Mouse (Mus musculus) lung, adult 2 months (tissue): ENCODE data around the gene Rtkn. TPM values are rescaled to one million over a fixed set of nuclear protein-coding genes. Genes with fewer than 3 reads are reported as not detected.

Experiments used
- DNase-seq: peaks from one replicate; pipeline ENCODE4 v3.0.0; 2022
- H3K4me1 ChIP-seq: fragments of 200-500 bp; 2 replicates; pipeline ENCODE4 v1.6.1; 2011; ENCODE audit warnings: low read length; ENCODE audit not compliant: control insufficient read depth, insufficient read depth
- H3K4me3 ChIP-seq: fragments of 200-500 bp; replicated peaks from 2 replicates; pipeline ENCODE3; 2011; ENCODE audit warnings: low read depth, mild to moderate bottlenecking, control low read depth, low read length; ENCODE audit errors: extremely low read depth
- CTCF ChIP-seq: fragments of 200-500 bp; IDR thresholded peaks from 2 replicates; pipeline ENCODE4 v1.5.1; 2011; ENCODE audit warnings: mild to moderate bottlenecking, low read length, control low read depth; ENCODE audit not compliant: insufficient read depth
- POLR2A ChIP-seq: fragments of 200-500 bp; IDR thresholded peaks from 2 replicates; pipeline ENCODE4 v1.6.1; 2011; ENCODE audit warnings: low read depth, mild to moderate bottlenecking, control low read depth, low read length, borderline replicate concordance; ENCODE audit errors: extremely low read depth
- WGBS: fragments of 180-500 bp; shearing (Covaris S2); methylation state at CpG from one replicate; pipeline ENCODE4 v1.1.7; 2018; 5-methylcytosine and 5-hydroxymethylcytosine counted together
- polyA plus RNA-seq: library from polyadenylated mRNA; depleted of rRNA; stranded (reverse); fragments of >200 nt; gene quantifications from 2 replicates; pipeline ENCODE4 v1.2.3, GENCODE M21; 2012

Rtkn gene
- polyA plus RNA-seq, 1 experiment: 110 TPM

DNA sequence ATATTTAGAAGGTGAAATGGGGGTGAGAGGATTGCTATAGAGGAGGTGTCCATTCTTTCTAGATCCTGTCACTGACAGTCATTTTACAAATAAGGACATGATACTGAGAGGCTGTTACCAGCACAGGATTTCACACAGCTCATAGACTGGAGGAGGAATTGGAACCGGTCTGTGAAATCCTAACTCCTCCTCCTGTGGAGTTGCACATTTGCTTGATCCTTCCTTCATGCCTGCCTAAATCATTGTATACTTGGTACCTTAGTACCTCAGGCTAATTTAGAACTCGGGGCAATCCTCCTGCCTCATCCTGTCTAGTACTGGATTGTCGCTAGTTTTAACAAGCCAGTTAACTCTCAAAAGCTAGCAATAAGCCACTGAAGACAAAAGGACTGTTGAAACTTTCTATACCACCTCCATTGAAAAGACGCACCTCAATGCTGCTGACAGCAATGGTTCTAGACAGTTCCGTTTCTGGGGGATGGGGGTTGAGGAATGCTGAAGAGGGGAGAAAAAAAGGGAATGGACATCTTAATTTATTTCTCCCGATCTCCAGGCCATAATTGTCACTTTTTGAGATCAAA, 29.9 kb downstream of the Rtkn start:
- Histone ChIP-seq H3K4me1 (peaks cover 5% of the 10 kb centered on the region), H3K4me3 (peak overlapping the region; percentile 76)
- WGBS: 3% methylated on average over 6 of the region's 6 CpGs
- no peak for DNase-seq
- TF ChIP-seq POLR2A (no peak), CTCF (no peak)

GRCm38 (mm10) chr6:83165607-83166242, 30.5 kb downstream of the Rtkn start, which contains the start of gene Dctn1:
TSS of gene Dctn1 (plus strand) at chr6:83165920.
- DNase-seq: peak; percentile 95
- under 1% methylated on average over 56 of the region's 58 CpGs for WGBS
- TF ChIP-seq CTCF (peak; percentile 58), POLR2A (peak; percentile 45; the same call in 1 of the 2 replicates)
- peak within 1 kb of the TSS; percentile 90 for H3K4me3 ChIP-seq
- H3K4me1 ChIP-seq: peaks cover 5% of the 10 kb centered on the region

DNA sequence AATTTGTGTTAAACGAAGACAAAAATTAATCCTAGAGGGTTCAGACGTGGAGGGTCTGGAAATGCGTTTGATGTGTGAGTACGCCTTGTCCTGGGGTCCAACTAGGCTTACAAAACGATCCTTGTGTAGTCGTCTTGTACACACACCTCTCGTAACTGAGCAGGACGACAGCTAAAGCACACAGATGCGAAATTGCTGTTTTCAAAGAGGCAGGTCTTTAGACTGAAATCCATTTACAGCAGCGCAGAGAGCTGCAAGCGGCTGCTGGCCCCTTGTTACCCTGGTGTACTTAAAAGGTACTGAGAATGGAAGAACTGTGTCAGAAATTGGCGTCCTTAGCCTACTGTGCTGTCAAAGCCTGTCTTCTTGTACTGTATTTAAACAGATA, 31.0 kb downstream of the Rtkn start:
- Histone ChIP-seq H3K4me1 (peaks cover 5% of the 10 kb centered on the region), H3K4me3 (peak overlapping the region; percentile 90)
- under 1% methylated on average over 12 of the region's 12 CpGs for WGBS
- DNase-seq: no peak
- TF ChIP-seq POLR2A: no peak

GRCm38 (mm10) chr6:83169872-83170271, 34.6 kb downstream of the Rtkn start:
- DNase-seq: no peak
- Histone ChIP-seq H3K4me3 (no peak overlapping the region), H3K4me1 (peaks cover 5% of the 10 kb centered on the region; the same call in 1 of the 2 replicates)
- TF ChIP-seq POLR2A (no peak), CTCF (no peak)
- WGBS: 45% methylated on average over 5 of the region's 5 CpGs

DNA sequence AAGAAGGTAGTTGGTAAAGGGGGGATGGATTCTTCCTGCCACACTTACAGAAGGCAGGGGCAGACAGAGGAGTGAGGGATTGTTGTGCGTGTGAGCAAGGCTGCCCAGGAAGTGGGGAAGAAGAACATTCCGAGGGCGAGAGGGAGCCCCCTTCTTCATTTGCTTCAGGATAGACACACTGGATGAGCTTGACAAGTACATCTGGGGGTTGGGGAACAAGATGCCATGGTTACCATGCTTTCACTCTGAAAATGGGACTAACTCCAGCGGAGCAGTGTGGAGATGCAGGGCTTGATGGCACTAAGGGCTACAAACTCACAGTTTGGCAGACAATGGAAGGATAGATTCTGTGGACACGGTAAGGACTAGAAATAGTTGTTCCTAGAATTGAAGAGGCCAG, 35.8 kb downstream of the Rtkn start:
- no peak for DNase-seq
- H3K4me3 ChIP-seq: no peak overlapping the region
- TF ChIP-seq POLR2A: no peak
- no peak for TF ChIP-seq CTCF
- WGBS: 74% methylated on average over 5 of the region's 5 CpGs
- peaks cover 5% of the 10 kb centered on the region; the same call in 1 of the 2 replicates for H3K4me1 ChIP-seq

DNA sequence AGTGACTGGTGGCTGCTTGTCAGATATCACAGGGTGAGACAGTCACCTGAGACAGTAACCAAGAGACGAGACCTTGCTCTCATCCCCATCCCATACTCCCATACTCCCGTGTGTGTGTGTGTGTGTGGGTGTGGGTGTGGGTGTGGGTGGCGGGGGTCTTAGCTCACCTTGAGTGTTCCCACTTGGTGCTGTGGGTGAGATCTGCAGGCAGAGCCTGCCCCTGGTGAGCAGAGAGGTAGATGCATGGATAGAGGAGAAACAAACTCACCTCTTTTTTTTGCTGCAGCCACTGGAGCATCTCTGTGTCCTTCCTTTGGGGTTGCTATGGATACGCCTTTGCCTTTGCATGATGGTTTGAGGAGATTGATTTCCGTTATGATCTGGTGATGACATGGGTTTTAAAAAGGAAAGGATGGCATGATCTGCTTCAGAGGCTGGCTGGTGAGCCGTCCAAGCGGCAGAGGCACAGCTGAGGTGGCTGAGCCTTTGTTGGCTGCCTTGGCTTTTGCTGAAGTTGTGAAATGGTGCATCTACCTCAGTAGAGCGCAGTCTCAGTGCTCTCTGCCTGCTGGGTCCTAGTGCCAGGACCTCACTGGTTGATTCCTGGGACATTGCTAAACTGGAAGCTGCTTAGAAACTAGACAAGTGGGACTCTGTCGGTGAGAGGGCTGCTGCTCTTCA, 37.1 kb downstream of the Rtkn start:
- no peak for DNase-seq
- Histone ChIP-seq H3K4me3 (no peak overlapping the region), H3K4me1 (peaks cover 2% of the 10 kb centered on the region; the same call in 1 of the 2 replicates)
- WGBS: 67% methylated on average over 9 of the region's 9 CpGs
- TF ChIP-seq CTCF (no peak), POLR2A (no peak)

- no peak overlapping the region for H3K4me3 ChIP-seq
- H3K4me1 ChIP-seq: no peaks in the 10 kb centered on the region; the same call in 1 of the 2 replicates
- no peak for DNase-seq
- TF ChIP-seq POLR2A (no peak), CTCF (no peak)
- 80% methylated on average over 8 of the region's 8 CpGs for WGBS
These were observed 40.7 kb downstream of the Rtkn start for GRCm38 (mm10) chr6:83175996-83176395.

DNA sequence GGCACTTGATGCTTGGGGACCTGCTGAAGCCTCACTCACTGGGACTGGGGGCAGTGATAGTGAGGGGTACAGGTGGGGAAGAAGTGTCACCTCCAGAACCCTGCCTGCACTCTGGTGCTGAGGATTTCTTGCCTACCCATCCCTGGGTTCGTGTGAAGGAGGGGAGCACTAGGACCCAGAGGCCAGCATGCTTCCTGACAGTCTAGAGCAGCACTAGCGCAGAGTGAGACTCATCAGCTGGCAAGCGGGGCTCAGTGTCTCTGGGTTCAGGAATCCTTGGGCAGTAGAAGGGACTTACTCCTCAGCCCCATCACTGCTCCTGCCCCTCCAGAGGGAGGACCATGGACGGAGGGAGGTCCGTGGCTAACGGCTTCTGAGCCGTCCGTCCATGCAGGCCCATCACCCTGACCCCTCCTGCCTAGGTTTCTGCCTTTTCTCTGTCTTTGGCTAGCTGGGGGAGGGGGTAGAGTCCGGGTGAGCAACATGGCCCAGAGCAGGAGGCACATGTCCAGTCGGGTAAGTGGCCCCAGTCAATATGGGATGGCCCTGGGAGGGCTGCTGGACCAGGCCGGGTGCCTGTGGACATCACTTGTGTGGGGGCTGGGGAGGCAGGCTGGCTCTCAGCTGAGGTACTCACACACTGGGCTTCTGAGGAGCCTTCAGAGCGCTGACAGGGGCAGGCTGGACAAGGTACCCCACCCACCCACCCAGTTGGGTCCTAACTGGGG, 44.3 kb downstream of the Rtkn start:
- H3K4me1 ChIP-seq: no peaks in the 10 kb centered on the region
- 41% methylated on average over 12 of the region's 12 CpGs for WGBS
- H3K4me3 ChIP-seq: no peak overlapping the region
- TF ChIP-seq CTCF (no peak), POLR2A (no peak)
- DNase-seq: no peak

DNA sequence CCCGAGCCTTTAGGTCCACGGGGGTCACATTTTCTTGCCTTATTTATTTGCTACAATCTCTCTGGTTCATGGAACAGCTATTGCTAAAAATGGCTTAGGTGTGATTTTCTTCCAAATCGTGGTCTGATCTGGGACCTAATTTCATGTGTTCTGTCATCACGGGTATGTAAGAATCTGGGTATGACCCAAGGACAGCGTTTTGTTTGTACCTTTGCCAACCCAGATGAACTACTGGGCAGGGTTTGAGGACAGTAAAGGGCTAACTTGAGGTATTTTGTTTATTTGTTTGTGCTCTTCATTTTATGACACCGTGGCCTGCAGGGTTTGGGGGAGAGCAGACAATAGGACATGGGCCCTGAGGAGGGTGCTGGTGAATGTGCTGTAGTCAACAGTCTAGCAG, 45.3 kb downstream of the Rtkn start:
- H3K4me1 ChIP-seq: no peaks in the 10 kb centered on the region
- TF ChIP-seq POLR2A (no peak), CTCF (no peak)
- no peak for DNase-seq
- WGBS: 71% methylated on average over 6 of the region's 6 CpGs
- no peak overlapping the region for H3K4me3 ChIP-seq
